Mouse (Mus musculus) midbrain, embryonic 12.5 days (tissue): ENCODE measurements around the gene Olfr118. TPM values are rescaled to one million over a fixed set of nuclear protein-coding genes. Genes with fewer than 3 reads are reported as not detected.
"Not testable (repeated sequence)": the region's sequence is repeated elsewhere in the genome, so short reads cannot be mapped to it uniquely, and the experiment has no call there.

Experiments used
- ATAC-seq: fragments of 200-750 bp; cut with Nextera tagmentation; 2 replicates; pipeline ENCODE4 v1.8.0; 2017; ENCODE audit warnings: low read depth, moderate TSS enrichment, moderate library complexity; ENCODE audit not compliant: low FRiP score
- H3K27ac ChIP-seq: fragments of 300-500 bp; sonication (generic); replicated peaks from 2 replicates; pipeline ENCODE4 v1.5.1; 2016; ENCODE audit warnings: mild to moderate bottlenecking
- H3K27me3 ChIP-seq: fragments of 300-500 bp; sonication (generic); 2 replicates; pipeline ENCODE4 v1.6.1; 2016; ENCODE audit warnings: mild to moderate bottlenecking
- H3K36me3 ChIP-seq: fragments of 300-500 bp; sonication (generic); 2 replicates; pipeline ENCODE4 v1.6.1; 2016
- H3K4me1 ChIP-seq: fragments of 300-500 bp; sonication (generic); 2 replicates; pipeline ENCODE4 v1.6.1; 2016
- H3K4me2 ChIP-seq: fragments of 300-500 bp; sonication (generic); replicated peaks from 2 replicates; pipeline ENCODE4 v1.6.1; 2016; ENCODE audit warnings: mild to moderate bottlenecking, moderate library complexity
- H3K4me3 ChIP-seq: fragments of 300-500 bp; sonication (generic); 2 replicates; pipeline ENCODE4 v1.5.1; 2016; ENCODE audit warnings: mild to moderate bottlenecking
- H3K9ac ChIP-seq: fragments of 300-500 bp; sonication (generic); replicated peaks from 2 replicates; pipeline ENCODE4 v1.6.1; 2016; ENCODE audit warnings: mild to moderate bottlenecking, moderate library complexity
- H3K9me3 ChIP-seq: fragments of 300-500 bp; sonication (generic); 2 replicates; pipeline ENCODE4 v1.6.1; 2016; ENCODE audit warnings: mild to moderate bottlenecking
- WGBS: fragments of 180-500 bp; shearing (Covaris S2); methylation state at CpG from one replicate; pipeline ENCODE4 v1.1.7; 2016; 5-methylcytosine and 5-hydroxymethylcytosine counted together
- polyA plus RNA-seq: library from polyadenylated mRNA; unstranded; fragments of >200 nt; fragmentation: Nextera tagmentation; extraction: Ambion mirVana; gene quantifications from 2 replicates; pipeline ENCODE4 v1.2.1, GENCODE M21; 2016

Olfr118 gene
- polyA plus RNA-seq: not detected in 2 replicates

DNA sequence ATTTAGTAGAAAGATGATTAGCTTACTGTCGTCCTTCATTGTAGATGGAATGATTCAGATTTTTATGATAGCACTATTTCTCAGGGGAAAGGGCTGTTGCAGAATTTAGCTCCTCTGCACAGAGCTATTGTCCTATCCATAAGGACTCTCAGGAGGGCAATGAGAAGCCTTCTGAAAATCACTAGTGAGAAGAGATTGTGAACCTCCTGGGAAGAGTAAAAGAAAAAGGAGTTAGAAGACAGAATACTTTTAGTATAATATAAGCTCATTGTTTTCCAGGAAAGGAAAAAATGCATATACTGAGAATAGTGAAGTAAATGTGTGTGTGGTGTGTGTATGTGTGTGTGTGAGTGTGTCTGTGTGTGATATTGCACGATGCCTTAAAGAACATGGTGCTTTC is at the start of gene Olfr118:
Olfr118 (plus strand) TSS at position 301 of the 400 bp plus-strand sequence.
- Histone ChIP-seq H3K27me3 (no peaks in the 10 kb centered on the region), H3K4me2 (no peak within 1 kb of the TSS), H3K4me1 (no peaks in the 10 kb centered on the region), H3K9ac (no peak within 1 kb of the TSS), H3K4me3 (no peak within 1 kb of the TSS), H3K27ac (no peak within 1 kb of the TSS), H3K9me3 (no peaks in the 10 kb centered on the region), H3K36me3 (no peaks in the 10 kb centered on the region)
- no peak for ATAC-seq
- WGBS: 70% methylated on average over 2 of the region's 2 CpGs

DNA sequence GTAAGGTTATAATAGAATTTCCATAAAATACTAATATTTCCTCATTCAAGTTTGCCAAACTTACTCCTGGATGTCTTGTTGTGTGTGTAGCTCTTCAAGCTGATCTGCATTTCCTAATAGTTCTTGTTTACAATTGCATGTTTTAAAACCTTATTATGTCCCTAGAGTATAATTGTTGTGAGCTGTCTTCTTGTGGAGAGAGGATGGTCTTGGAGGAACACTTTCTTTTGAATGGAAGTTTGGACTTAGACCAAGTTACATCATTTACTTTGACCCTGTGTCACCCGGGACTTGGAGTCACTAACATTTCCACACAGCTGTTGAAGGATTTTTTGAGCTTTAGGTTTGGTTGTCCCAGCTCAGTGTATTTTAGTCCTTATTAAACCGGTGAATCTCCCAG is 39.8 kb upstream of the Olfr118 start, which contains the start of the genes Olfr115 and Olfr116:
Olfr115 (minus strand) TSS at position 101 of the 400 bp plus-strand sequence.
Olfr116 (minus strand) TSS at position 191 of the 400 bp plus-strand sequence.
- 83% methylated on average over 2 of the region's 2 CpGs for WGBS
- peaks cover 6% of the 10 kb centered on the region; the same call in 1 of the 2 replicates for H3K9me3 ChIP-seq
- H3K27me3 ChIP-seq: no peaks in the 10 kb centered on the region
- no peak within 1 kb of the TSS for H3K4me2 ChIP-seq
- H3K9ac ChIP-seq: no peak within 1 kb of the TSS
- no peak for ATAC-seq
- H3K4me3 ChIP-seq: no peak within 1 kb of the TSS
- no peak within 1 kb of the TSS for H3K27ac ChIP-seq
- no peaks in the 10 kb centered on the region for H3K36me3 ChIP-seq
- no peaks in the 10 kb centered on the region for H3K4me1 ChIP-seq

DNA sequence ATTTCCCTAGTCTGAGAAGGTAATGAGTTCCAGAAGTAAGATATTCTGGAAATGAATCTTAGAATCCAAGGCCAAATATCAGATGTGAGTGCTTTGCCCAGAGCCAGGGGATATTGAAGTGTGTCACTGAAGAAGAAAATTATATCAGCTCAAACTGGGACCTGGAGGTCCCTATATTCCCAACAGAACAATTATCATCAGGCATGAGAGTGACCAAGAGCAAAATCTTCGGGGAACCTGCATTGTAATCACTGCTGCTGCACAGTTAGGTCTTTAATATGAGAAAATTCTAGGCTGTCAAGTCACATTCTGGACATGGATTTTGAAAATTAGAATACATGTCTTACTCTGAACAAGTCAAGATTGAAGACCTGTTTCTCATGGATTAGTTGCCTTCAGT is 3.1 kb upstream of the Olfr118 start, which contains the start of gene Olfr117:
Olfr117 (minus strand) TSS at position 101 of the 400 bp plus-strand sequence.
- no peak for ATAC-seq
- Histone ChIP-seq H3K36me3 (no peaks in the 10 kb centered on the region), H3K27ac (no peak within 1 kb of the TSS), H3K9ac (no peak within 1 kb of the TSS), H3K27me3 (no peaks in the 10 kb centered on the region), H3K4me3 (no peak within 1 kb of the TSS), H3K4me1 (no peaks in the 10 kb centered on the region), H3K4me2 (no peak within 1 kb of the TSS), H3K9me3 (no peaks in the 10 kb centered on the region)
- WGBS: 78% methylated on average over 1 of the region's 1 CpGs

GRCm38 (mm10) chr17:37696264-37696663 is 29.5 kb downstream of the Olfr118 start, which contains the start of gene Olfr119:
TSS of gene Olfr119 (plus strand) at chr17:37696564.
- not testable (repeated sequence) for H3K27me3 ChIP-seq, H3K27ac ChIP-seq, H3K4me1 ChIP-seq, ATAC-seq, H3K4me2 ChIP-seq, H3K4me3 ChIP-seq, H3K9ac ChIP-seq, H3K36me3 ChIP-seq, H3K9me3 ChIP-seq
- 78% methylated on average over 1 of the region's 1 CpGs for WGBS

DNA sequence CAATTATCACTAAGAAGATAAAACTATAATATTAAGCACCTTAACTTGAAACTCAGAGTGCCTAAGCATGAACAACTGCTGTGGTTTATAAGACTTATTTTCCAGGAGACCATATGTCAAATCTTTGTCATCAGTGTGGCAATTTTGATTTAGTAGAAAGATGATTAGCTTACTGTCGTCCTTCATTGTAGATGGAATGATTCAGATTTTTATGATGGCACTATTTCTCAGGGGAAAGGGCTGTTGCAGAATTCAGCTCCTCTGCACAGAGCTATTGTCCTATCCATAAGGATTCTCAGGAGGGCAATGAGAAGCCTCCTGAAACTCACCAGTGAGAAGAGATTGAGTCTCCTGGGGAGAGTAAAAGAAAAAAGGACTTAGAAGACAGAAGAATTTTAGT is 54.7 kb downstream of the Olfr118 start, which contains the start of gene Olfr120:
Olfr120 (plus strand) TSS at position 301 of the 400 bp plus-strand sequence.
- Histone ChIP-seq H3K9me3 (no peaks in the 10 kb centered on the region), H3K27me3 (no peaks in the 10 kb centered on the region), H3K4me1 (no peaks in the 10 kb centered on the region), H3K36me3 (no peaks in the 10 kb centered on the region), H3K4me3 (no peak within 1 kb of the TSS), H3K4me2 (no peak within 1 kb of the TSS), H3K9ac (no peak within 1 kb of the TSS), H3K27ac (no peak within 1 kb of the TSS)
- WGBS: 70% methylated on average over 1 of the region's 1 CpGs
- no peak for ATAC-seq

Other genes starting within 250 kb of the Olfr118 start
- not detected in 2 replicates for gene Olfr108, start 221.5 kb upstream of the Olfr118 start, polyA plus RNA-seq
- not detected in 2 replicates for gene Olfr109, start 208.1 kb upstream of the Olfr118 start, polyA plus RNA-seq
- not detected in 2 replicates for gene H2-M2, start 183.4 kb upstream of the Olfr118 start, polyA plus RNA-seq
- not detected in 2 replicates for gene Olfr110, start 174.5 kb upstream of the Olfr118 start, polyA plus RNA-seq
- gene Olfr111, start 159.0 kb upstream of the Olfr118 start, polyA plus RNA-seq: not detected in 2 replicates
- gene Olfr112, start 97.5 kb upstream of the Olfr118 start, polyA plus RNA-seq: not detected in 2 replicates
- gene Olfr113, start 89.3 kb upstream of the Olfr118 start, polyA plus RNA-seq: not detected in 2 replicates
- not detected in 2 replicates for gene Olfr114, start 74.2 kb upstream of the Olfr118 start, polyA plus RNA-seq
- not detected in 2 replicates for gene Olfr115, start 39.9 kb upstream of the Olfr118 start, polyA plus RNA-seq
- not detected in 2 replicates for gene Olfr116, start 39.8 kb upstream of the Olfr118 start, polyA plus RNA-seq
- gene Olfr117, start 3.2 kb upstream of the Olfr118 start, polyA plus RNA-seq: not detected in 2 replicates
- not detected in 2 replicates for gene Olfr119, start 29.6 kb downstream of the Olfr118 start, polyA plus RNA-seq
- gene Olfr120, start 54.8 kb downstream of the Olfr118 start, polyA plus RNA-seq: not detected in 2 replicates
- not detected in 2 replicates for gene Olfr121, start 81.9 kb downstream of the Olfr118 start, polyA plus RNA-seq
- not detected in 2 replicates for gene Olfr122, start 101.6 kb downstream of the Olfr118 start, polyA plus RNA-seq
- not detected in 2 replicates for gene Olfr123, start 126.5 kb downstream of the Olfr118 start, polyA plus RNA-seq
- not detected in 2 replicates for gene Olfr124, start 132.9 kb downstream of the Olfr118 start, polyA plus RNA-seq
- gene Olfr125, start 166.0 kb downstream of the Olfr118 start, polyA plus RNA-seq: not detected in 2 replicates
- gene Olfr126, start 180.5 kb downstream of the Olfr118 start, polyA plus RNA-seq: not detected in 2 replicates
- not detected in 2 replicates for gene Olfr127, start 233.4 kb downstream of the Olfr118 start, polyA plus RNA-seq